Mouse (Mus musculus): ENCODE measurements around the gene She. TPM values are rescaled to one million over a fixed set of nuclear protein-coding genes. Genes with fewer than 3 reads are reported as not detected.
"Not testable (repeated sequence)": the region's sequence is repeated elsewhere in the genome, so short reads cannot be mapped to it uniquely, and the experiment has no call there.

The She gene
- polyA plus RNA-seq (2015; fragmentation: Nextera tagmentation; extraction: Ambion mirVana): 6.6 and 7.5 TPM in 2 replicates

- WGBS: 2% methylated on average over 95 of the region's 96 CpGs
- H3K27me3 ChIP-seq: peaks cover 72% of the 10 kb centered on the region
- H3K4me2 ChIP-seq: peak within 1 kb of the TSS; percentile 75
- H3K4me1 ChIP-seq: peaks cover 16% of the 10 kb centered on the region
- no peaks in the 10 kb centered on the region for H3K36me3 ChIP-seq
- H3K9me3 ChIP-seq (replicated peaks): 0 out of 2 replicates have a peak, but pooled peaks cover 3% of the 10 kb centered on the region
- H3K27ac ChIP-seq: peak within 1 kb of the TSS; percentile 24; the same call in 1 of the 2 replicates
- H3K4me3 ChIP-seq (replicated peaks): peak within 1 kb of the TSS; percentile 57
- peak; percentile 56 for ATAC-seq (replicated peaks; ENCODE audit: low FRiP score)
- H3K9ac ChIP-seq: peak within 1 kb of the TSS; percentile 57
These were observed at the start of gene She for GRCm38 (mm10) chr3:89830815-89831591. She (plus strand) TSS chr3:89831370.

GRCm38 (mm10) chr3:89781640-89782039, 49.5 kb upstream of the She start:
- H3K4me1 ChIP-seq: peaks cover 4% of the 10 kb centered on the region; the same call in 1 of the 2 replicates
- H3K9me3 ChIP-seq (replicated peaks): no peaks in the 10 kb centered on the region
- H3K27me3 ChIP-seq: no peaks in the 10 kb centered on the region
- no peak overlapping the region for H3K9ac ChIP-seq
- no peak overlapping the region for H3K4me2 ChIP-seq
- WGBS: 85% methylated on average over 5 of the region's 5 CpGs
- peaks cover 72% of the 10 kb centered on the region for H3K36me3 ChIP-seq
- H3K4me3 ChIP-seq (replicated peaks): no peak overlapping the region
- no peak overlapping the region for H3K27ac ChIP-seq
- no peak for ATAC-seq (replicated peaks; ENCODE audit: low FRiP score)

- 16% methylated on average over 11 of the region's 11 CpGs for WGBS
- Histone ChIP-seq H3K4me2 (no peak overlapping the region), H3K4me1 (peaks cover 4% of the 10 kb centered on the region; the same call in 1 of the 2 replicates), H3K27ac (no peak overlapping the region), H3K9ac (no peak overlapping the region), H3K4me3 (replicated peaks) (no peak overlapping the region), H3K36me3 (peaks cover 36% of the 10 kb centered on the region), H3K27me3 (no peaks in the 10 kb centered on the region), H3K9me3 (replicated peaks) (no peaks in the 10 kb centered on the region)
- peak; percentile 66; the same call in 1 of the 2 replicates for ATAC-seq (replicated peaks; ENCODE audit: low FRiP score)
These were observed 46.0 kb upstream of the She start for GRCm38 (mm10) chr3:89784991-89785753.

- 77% methylated on average over 6 of the region's 6 CpGs for WGBS
- Histone ChIP-seq H3K4me2 (no peak overlapping the region), H3K9ac (no peak overlapping the region), H3K36me3 (peaks cover 25% of the 10 kb centered on the region), H3K4me3 (replicated peaks) (no peak overlapping the region), H3K9me3 (replicated peaks) (no peaks in the 10 kb centered on the region), H3K27me3 (no peaks in the 10 kb centered on the region), H3K27ac (no peak overlapping the region), H3K4me1 (peaks cover 4% of the 10 kb centered on the region; the same call in 1 of the 2 replicates)
- ATAC-seq (replicated peaks; ENCODE audit: low FRiP score): no peak
These were observed 44.9 kb upstream of the She start for GRCm38 (mm10) chr3:89786275-89786674.

- H3K27ac ChIP-seq: no peak overlapping the region
- no peaks in the 10 kb centered on the region for H3K9me3 ChIP-seq (replicated peaks)
- peaks cover 4% of the 10 kb centered on the region; the same call in 1 of the 2 replicates for H3K4me1 ChIP-seq
- 83% methylated on average over 16 of the region's 16 CpGs for WGBS
- no peak overlapping the region for H3K9ac ChIP-seq
- H3K27me3 ChIP-seq: no peaks in the 10 kb centered on the region
- H3K36me3 ChIP-seq: no peaks in the 10 kb centered on the region; the same call in 1 of the 2 replicates
- no peak overlapping the region for H3K4me2 ChIP-seq
- ATAC-seq (replicated peaks; ENCODE audit: low FRiP score): no peak
- no peak overlapping the region for H3K4me3 ChIP-seq (replicated peaks)
These were observed 42.4 kb upstream of the She start for GRCm38 (mm10) chr3:89788680-89789352.

- ATAC-seq (replicated peaks; ENCODE audit: low FRiP score): no peak
- H3K4me3 ChIP-seq (replicated peaks): no peak overlapping the region
- 64% methylated on average over 2 of the region's 2 CpGs for WGBS
- no peaks in the 10 kb centered on the region for H3K36me3 ChIP-seq
- no peak overlapping the region for H3K9ac ChIP-seq
- H3K9me3 ChIP-seq (replicated peaks): no peaks in the 10 kb centered on the region
- H3K27me3 ChIP-seq: no peaks in the 10 kb centered on the region
- peaks cover 3% of the 10 kb centered on the region for H3K4me1 ChIP-seq
- H3K27ac ChIP-seq: no peak overlapping the region
- no peak overlapping the region for H3K4me2 ChIP-seq
These were observed 36.6 kb upstream of the She start for GRCm38 (mm10) chr3:89794616-89795015.

GRCm38 (mm10) chr3:89795746-89796145, 35.4 kb upstream of the She start:
- WGBS: 78% methylated on average over 5 of the region's 5 CpGs
- peaks cover 4% of the 10 kb centered on the region for H3K4me1 ChIP-seq
- no peaks in the 10 kb centered on the region for H3K27me3 ChIP-seq
- no peaks in the 10 kb centered on the region for H3K9me3 ChIP-seq (replicated peaks)
- H3K9ac ChIP-seq: no peak overlapping the region
- no peak for ATAC-seq (replicated peaks; ENCODE audit: low FRiP score)
- no peak overlapping the region for H3K27ac ChIP-seq
- no peak overlapping the region for H3K4me3 ChIP-seq (replicated peaks)
- H3K36me3 ChIP-seq: no peaks in the 10 kb centered on the region
- no peak overlapping the region for H3K4me2 ChIP-seq

- Histone ChIP-seq H3K27me3 (no peaks in the 10 kb centered on the region), H3K27ac (no peak overlapping the region), H3K4me1 (peaks cover 4% of the 10 kb centered on the region), H3K4me2 (no peak overlapping the region), H3K36me3 (no peaks in the 10 kb centered on the region), H3K9ac (no peak overlapping the region), H3K9me3 (replicated peaks) (no peaks in the 10 kb centered on the region), H3K4me3 (replicated peaks) (no peak overlapping the region)
- no peak for ATAC-seq (replicated peaks; ENCODE audit: low FRiP score)
- WGBS: 35% methylated on average over 4 of the region's 4 CpGs
These were observed 34.8 kb upstream of the She start for GRCm38 (mm10) chr3:89796358-89796757.

GRCm38 (mm10) chr3:89798518-89798917, 32.7 kb upstream of the She start:
- Histone ChIP-seq H3K4me1 (peaks cover 4% of the 10 kb centered on the region), H3K4me2 (no peak overlapping the region), H3K36me3 (no peaks in the 10 kb centered on the region), H3K27me3 (no peaks in the 10 kb centered on the region), H3K9me3 (replicated peaks) (no peaks in the 10 kb centered on the region), H3K4me3 (replicated peaks) (no peak overlapping the region), H3K27ac (no peak overlapping the region), H3K9ac (no peak overlapping the region)
- WGBS: 82% methylated on average over 3 of the region's 3 CpGs
- ATAC-seq (replicated peaks; ENCODE audit: low FRiP score): no peak

GRCm38 (mm10) chr3:89799476-89799875, 31.7 kb upstream of the She start:
- H3K27ac ChIP-seq: no peak overlapping the region
- no peaks in the 10 kb centered on the region for H3K36me3 ChIP-seq
- WGBS: 5% methylated on average over 13 of the region's 13 CpGs
- no peak for ATAC-seq (replicated peaks; ENCODE audit: low FRiP score)
- no peaks in the 10 kb centered on the region for H3K9me3 ChIP-seq (replicated peaks)
- H3K9ac ChIP-seq: 0 out of 2 replicates have a peak overlapping the region, but pooled peaks have one; percentile 7
- no peaks in the 10 kb centered on the region for H3K27me3 ChIP-seq
- no peak overlapping the region for H3K4me3 ChIP-seq (replicated peaks)
- peak overlapping the region; percentile 52 for H3K4me2 ChIP-seq
- H3K4me1 ChIP-seq: peaks cover 4% of the 10 kb centered on the region

GRCm38 (mm10) chr3:89800078-89800477, 31.1 kb upstream of the She start:
- not testable (repeated sequence) for H3K4me1 ChIP-seq; H3K9me3 ChIP-seq (replicated peaks); H3K36me3 ChIP-seq; H3K4me3 ChIP-seq (replicated peaks); H3K27ac ChIP-seq; H3K27me3 ChIP-seq; H3K9ac ChIP-seq; H3K4me2 ChIP-seq; ATAC-seq (replicated peaks; ENCODE audit: low FRiP score)
- 53% methylated on average over 3 of the region's 3 CpGs for WGBS
